Mouse (Mus musculus) forebrain, embryonic 12.5 days (tissue): ENCODE measurements at regions not wholly inside any gene's neighbourhood (a gene's known extent, or its start where the extent isn't known, plus 50 kb on each side); places are given as distances from the start of the nearest gene placed in this dataset.

Source experiments
- ATAC-seq: fragments of 200-750 bp; cut with Nextera tagmentation; 2 replicates; pipeline ENCODE4 v1.8.0; 2017; ENCODE audit warnings: moderate TSS enrichment; ENCODE audit not compliant: low FRiP score
- H3K27ac ChIP-seq: fragments of 300-500 bp; sonication (generic); 2 replicates; pipeline ENCODE4 v1.5.1; 2016; ENCODE audit warnings: mild to moderate bottlenecking
- H3K27me3 ChIP-seq: fragments of 300-500 bp; sonication (generic); 2 replicates; pipeline ENCODE4 v1.6.1; 2016; ENCODE audit warnings: mild to moderate bottlenecking
- H3K36me3 ChIP-seq: fragments of 300-500 bp; sonication (generic); replicated peaks from 2 replicates; pipeline ENCODE4 v1.6.1; 2016; ENCODE audit warnings: mild to moderate bottlenecking
- H3K4me1 ChIP-seq: fragments of 300-500 bp; sonication (generic); 2 replicates; pipeline ENCODE4 v1.6.1; 2016
- H3K4me2 ChIP-seq: fragments of 300-500 bp; sonication (generic); 2 replicates; pipeline ENCODE4 v1.6.1; 2016; ENCODE audit warnings: mild to moderate bottlenecking, moderate library complexity
- H3K4me3 ChIP-seq: fragments of 300-500 bp; sonication (generic); replicated peaks from 2 replicates; pipeline ENCODE4 v1.5.1; 2016; ENCODE audit warnings: mild to moderate bottlenecking
- H3K9ac ChIP-seq: fragments of 300-500 bp; sonication (generic); 2 replicates; pipeline ENCODE4 v1.6.1; 2016; ENCODE audit warnings: mild to moderate bottlenecking
- H3K9me3 ChIP-seq: fragments of 300-500 bp; sonication (generic); 2 replicates; pipeline ENCODE4 v1.6.1; 2016
- WGBS: fragments of 180-500 bp; shearing (Covaris S2); methylation state at CpG from one replicate; pipeline ENCODE4 v1.1.7; 2016; 5-methylcytosine and 5-hydroxymethylcytosine counted together

DNA sequence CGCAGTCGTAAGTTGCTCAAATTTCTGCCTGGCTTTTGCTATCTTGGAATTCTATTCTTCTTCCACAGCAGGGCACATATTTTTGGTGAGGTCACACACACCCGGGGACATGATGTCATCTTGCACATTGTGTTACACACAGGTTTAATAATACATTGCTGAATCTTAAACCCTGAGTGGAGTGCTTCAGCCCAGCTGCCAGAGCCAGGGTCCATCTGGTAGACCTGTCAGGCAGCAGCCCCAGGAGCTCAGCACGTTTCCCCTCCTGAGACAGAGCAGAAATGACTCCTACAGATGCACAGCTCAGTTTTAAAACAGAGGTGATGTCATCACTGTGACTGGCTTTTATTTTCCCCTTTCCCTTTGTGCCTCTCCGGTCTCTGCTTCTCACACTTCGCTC lies 280.4 kb downstream of the Tgfb2 start:
- Histone ChIP-seq H3K4me2 (no peak overlapping the region), H3K36me3 (no peaks in the 10 kb centered on the region), H3K9me3 (no peaks in the 10 kb centered on the region), H3K27ac (no peak overlapping the region), H3K9ac (no peak overlapping the region), H3K4me1 (peaks cover 5% of the 10 kb centered on the region; the same call in 1 of the 2 replicates), H3K4me3 (no peak overlapping the region), H3K27me3 (no peaks in the 10 kb centered on the region)
- WGBS, result 63% methylated on average over 6 of the region's 6 CpGs
- no peak for ATAC-seq

DNA sequence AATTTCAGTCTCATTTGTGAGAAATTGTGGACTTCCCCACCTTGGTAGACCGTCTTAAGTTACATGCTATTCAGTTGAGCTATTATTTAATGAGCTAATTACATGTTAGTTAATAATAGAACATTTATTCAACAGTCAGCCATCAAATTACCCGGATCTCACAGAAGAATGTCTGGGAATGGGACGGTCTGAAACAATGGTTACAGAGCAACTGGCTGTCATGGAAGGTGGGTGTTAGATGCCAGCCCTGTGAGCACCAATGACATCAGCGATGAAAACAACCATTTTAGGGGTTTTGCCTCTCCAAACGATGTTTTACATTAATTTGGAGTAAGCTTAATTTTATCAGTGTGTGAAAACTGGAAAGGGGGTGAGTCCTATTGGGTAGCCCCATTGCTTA lies 281.7 kb downstream of the Tgfb2 start:
- 61% methylated on average over 5 of the region's 5 CpGs for WGBS
- no peaks in the 10 kb centered on the region for H3K27me3 ChIP-seq
- no peak overlapping the region for H3K4me2 ChIP-seq
- H3K4me3 ChIP-seq, result no peak overlapping the region
- no peak for ATAC-seq
- peaks cover 5% of the 10 kb centered on the region; the same call in 1 of the 2 replicates for H3K4me1 ChIP-seq
- no peaks in the 10 kb centered on the region for H3K9me3 ChIP-seq
- H3K36me3 ChIP-seq, result no peaks in the 10 kb centered on the region
- H3K9ac ChIP-seq, result no peak overlapping the region
- no peak overlapping the region for H3K27ac ChIP-seq

DNA sequence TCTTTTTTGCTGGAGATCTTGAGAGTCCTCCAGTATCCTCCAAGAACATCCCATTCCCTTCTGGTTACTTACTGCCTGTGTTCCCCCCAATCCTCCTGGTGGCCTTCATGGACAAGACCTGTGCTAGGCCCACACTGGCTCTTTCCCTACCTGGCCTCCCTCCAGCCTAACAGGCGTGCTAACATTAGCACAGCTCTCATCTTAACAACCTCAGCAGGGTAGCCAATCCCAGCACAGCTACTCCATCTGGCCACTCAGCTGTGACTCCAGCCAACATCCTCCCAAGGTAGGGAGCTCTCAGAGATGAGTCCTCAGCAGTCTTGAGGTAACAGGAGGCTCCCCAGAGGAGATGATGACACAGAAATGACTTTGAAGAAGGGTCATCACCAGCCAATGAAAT lies 288.7 kb downstream of the Tgfb2 start:
- no peak overlapping the region for H3K4me3 ChIP-seq
- H3K9me3 ChIP-seq, result no peaks in the 10 kb centered on the region
- no peak overlapping the region for H3K4me2 ChIP-seq
- H3K4me1 ChIP-seq, result no peaks in the 10 kb centered on the region
- H3K9ac ChIP-seq, result no peak overlapping the region
- H3K36me3 ChIP-seq, result no peaks in the 10 kb centered on the region
- no peak for ATAC-seq
- H3K27ac ChIP-seq, result no peak overlapping the region
- H3K27me3 ChIP-seq, result no peaks in the 10 kb centered on the region
- 74% methylated on average over 1 of the region's 1 CpGs for WGBS

DNA sequence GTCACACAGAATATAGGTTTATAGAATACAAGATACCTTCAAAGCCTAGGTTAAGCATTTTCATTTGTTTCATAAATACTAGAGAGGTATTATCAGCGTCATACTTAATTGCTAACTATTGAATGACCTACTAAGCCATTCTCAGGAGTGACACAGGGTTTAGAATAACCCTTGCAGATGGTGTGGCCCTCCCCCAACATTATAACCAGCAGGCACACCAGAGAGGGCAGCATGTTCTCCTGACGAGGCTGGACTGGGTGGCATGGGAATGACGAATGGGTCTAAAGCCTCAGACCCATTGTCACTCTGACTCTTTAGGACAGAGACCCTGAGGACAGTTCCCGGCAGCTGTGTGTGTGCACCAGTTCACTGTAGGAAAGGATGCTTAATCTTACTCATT lies 290.5 kb downstream of the Tgfb2 start:
- Histone ChIP-seq H3K4me2 (no peak overlapping the region), H3K27ac (no peak overlapping the region), H3K9me3 (no peaks in the 10 kb centered on the region), H3K27me3 (no peaks in the 10 kb centered on the region), H3K9ac (no peak overlapping the region), H3K4me3 (no peak overlapping the region), H3K36me3 (no peaks in the 10 kb centered on the region), H3K4me1 (no peaks in the 10 kb centered on the region)
- no peak for ATAC-seq
- 77% methylated on average over 4 of the region's 4 CpGs for WGBS

DNA sequence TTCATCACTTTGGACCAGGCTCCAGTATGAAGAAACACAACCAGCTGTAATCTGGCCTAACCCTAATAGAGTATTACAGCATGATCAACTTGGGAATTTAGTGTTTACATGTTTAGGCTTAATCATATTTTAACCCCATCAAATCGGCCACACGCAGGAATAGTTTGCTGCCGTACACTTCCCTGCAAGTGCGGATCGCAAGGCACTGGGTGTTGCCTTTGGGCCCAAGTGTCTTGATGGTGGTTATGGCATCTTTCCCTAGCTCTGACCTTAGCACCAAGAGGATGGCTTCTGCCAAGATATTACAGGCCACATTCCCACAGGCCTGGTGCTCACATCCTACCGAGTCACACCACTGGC lies 291.9 kb downstream of the Tgfb2 start:
- H3K36me3 ChIP-seq, result no peaks in the 10 kb centered on the region
- peaks cover 14% of the 10 kb centered on the region for H3K4me1 ChIP-seq
- no peak for ATAC-seq
- H3K4me2 ChIP-seq, result no peak overlapping the region
- no peaks in the 10 kb centered on the region for H3K9me3 ChIP-seq
- no peak overlapping the region for H3K27ac ChIP-seq
- 94% methylated on average over 6 of the region's 6 CpGs for WGBS
- no peak overlapping the region for H3K4me3 ChIP-seq
- H3K27me3 ChIP-seq, result no peaks in the 10 kb centered on the region
- H3K9ac ChIP-seq, result no peak overlapping the region

DNA sequence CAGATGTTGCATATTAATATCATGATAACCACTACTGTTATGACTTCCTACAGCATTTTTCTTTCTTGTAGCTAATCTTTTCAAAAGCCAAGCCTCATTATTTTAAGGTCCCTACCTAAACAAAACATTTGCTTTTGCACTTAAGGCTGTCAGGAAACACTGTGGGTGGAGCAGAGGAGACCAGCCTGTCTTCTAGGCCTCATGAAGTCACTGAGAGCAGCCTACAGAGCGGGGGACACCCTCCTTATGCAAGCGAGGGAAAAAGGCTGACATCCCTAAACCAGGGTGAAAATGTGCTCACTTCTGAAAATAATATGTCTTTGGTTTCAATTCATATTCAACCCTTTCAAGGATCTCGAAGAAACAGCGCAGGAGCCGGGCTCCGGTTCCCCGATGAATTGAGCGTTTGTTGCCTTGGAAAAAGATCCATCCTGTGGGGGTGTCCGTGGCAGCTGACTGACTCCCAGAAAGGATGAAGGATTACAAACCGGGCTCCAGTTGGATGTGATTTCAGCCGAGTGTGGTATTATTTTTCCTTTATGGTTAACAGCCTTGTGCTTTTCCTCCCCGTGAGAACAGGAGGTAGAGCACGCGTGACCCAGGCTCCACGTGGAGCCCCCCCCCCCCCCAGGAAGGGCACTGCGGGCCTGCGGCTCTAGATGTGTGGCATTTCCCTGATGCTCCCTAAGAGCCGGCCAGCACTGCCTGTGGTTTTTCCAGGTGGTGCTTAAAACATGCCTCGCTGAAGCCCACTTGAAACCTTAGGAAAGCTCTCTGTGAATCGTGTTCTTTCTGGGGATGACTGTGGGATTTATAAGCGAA lies 292.5 kb downstream of the Tgfb2 start:
- H3K4me2 ChIP-seq, result no peak overlapping the region
- no peaks in the 10 kb centered on the region for H3K27me3 ChIP-seq
- H3K9me3 ChIP-seq, result no peaks in the 10 kb centered on the region
- H3K9ac ChIP-seq, result no peak overlapping the region
- H3K4me3 ChIP-seq, result no peak overlapping the region
- ATAC-seq, result no peak
- WGBS, result 81% methylated on average over 21 of the region's 21 CpGs
- no peaks in the 10 kb centered on the region for H3K36me3 ChIP-seq
- H3K27ac ChIP-seq, result no peak overlapping the region
- peaks cover 18% of the 10 kb centered on the region for H3K4me1 ChIP-seq

DNA sequence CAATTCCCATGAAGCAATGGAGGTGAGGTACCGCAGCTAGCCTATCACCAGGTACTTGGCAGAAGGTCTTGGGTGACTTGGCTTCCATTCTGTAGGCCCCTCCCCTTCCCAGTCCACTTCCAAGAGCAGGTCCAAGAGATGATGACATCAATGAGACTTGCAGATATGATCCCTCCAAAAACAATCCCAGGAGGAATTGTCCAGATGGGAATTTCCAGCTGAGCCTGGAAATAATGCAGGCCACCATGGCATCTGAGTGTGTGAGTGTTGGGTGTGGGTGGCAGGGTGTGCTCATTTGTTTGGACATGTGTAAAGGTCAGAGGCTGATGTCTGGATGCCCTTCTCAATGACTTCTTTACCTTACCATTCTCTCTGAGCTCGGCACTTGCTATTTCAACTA lies 293.5 kb downstream of the Tgfb2 start:
- Histone ChIP-seq H3K27ac (no peak overlapping the region), H3K9ac (no peak overlapping the region), H3K9me3 (no peaks in the 10 kb centered on the region), H3K4me3 (no peak overlapping the region), H3K36me3 (no peaks in the 10 kb centered on the region), H3K4me2 (no peak overlapping the region), H3K27me3 (no peaks in the 10 kb centered on the region), H3K4me1 (peaks cover 18% of the 10 kb centered on the region)
- 92% methylated on average over 2 of the region's 2 CpGs for WGBS
- ATAC-seq, result no peak

DNA sequence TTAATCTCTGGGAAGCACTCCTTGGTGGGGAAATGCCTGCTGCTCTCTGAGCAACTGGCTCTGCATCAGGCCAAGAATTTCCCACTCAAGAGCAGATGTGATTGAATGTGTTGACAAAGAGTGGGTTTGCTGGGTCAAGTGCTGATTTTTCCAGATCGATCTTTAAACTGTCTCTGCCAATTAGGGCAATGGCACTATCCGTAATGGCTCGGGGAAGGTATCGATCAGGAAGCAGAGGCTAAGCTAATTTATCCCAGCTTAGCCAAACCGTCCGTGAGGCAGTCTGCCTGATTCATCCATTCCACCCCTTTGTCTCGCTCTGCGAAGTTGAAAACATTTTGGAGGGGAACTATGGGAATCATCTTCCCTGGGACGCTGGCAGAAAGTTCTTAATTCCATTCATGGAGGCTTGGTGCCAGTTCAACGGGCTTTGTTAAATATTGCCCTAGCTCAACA lies 291.9 kb upstream of the Lyplal1 start:
- Histone ChIP-seq H3K36me3 (no peaks in the 10 kb centered on the region), H3K4me3 (no peak overlapping the region), H3K4me1 (peaks cover 18% of the 10 kb centered on the region), H3K27me3 (no peaks in the 10 kb centered on the region), H3K9ac (no peak overlapping the region), H3K27ac (no peak overlapping the region), H3K9me3 (no peaks in the 10 kb centered on the region), H3K4me2 (peak overlapping the region; percentile 39)
- 0 out of 2 replicates have a peak, but pooled peaks have one; percentile 20 for ATAC-seq
- WGBS, result 11% methylated on average over 10 of the region's 10 CpGs

DNA sequence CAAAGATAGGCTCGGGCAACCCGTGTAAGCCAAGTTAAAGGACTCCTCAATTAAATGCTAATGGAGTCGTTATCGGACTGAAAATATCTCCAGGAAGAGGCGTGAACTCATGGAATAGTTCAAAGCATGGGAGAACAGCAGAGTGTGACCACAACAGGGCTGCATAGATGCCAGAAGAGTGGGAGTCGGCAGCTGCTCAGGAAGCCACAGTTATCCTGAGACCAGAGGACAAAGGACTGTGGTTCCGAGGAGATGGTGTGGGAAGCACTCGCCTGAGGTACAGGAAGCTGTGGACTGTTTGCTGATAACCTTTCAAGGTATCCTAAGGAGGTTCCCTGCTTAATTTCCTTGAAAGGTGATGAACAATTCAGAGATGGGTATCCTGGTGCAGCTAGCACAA lies 290.5 kb upstream of the Lyplal1 start:
- no peaks in the 10 kb centered on the region for H3K27me3 ChIP-seq
- no peak overlapping the region for H3K9ac ChIP-seq
- no peak overlapping the region for H3K4me3 ChIP-seq
- 67% methylated on average over 8 of the region's 8 CpGs for WGBS
- ATAC-seq, result no peak
- no peaks in the 10 kb centered on the region for H3K9me3 ChIP-seq
- H3K27ac ChIP-seq, result no peak overlapping the region
- no peaks in the 10 kb centered on the region for H3K36me3 ChIP-seq
- H3K4me1 ChIP-seq, result peaks cover 18% of the 10 kb centered on the region
- no peak overlapping the region for H3K4me2 ChIP-seq

DNA sequence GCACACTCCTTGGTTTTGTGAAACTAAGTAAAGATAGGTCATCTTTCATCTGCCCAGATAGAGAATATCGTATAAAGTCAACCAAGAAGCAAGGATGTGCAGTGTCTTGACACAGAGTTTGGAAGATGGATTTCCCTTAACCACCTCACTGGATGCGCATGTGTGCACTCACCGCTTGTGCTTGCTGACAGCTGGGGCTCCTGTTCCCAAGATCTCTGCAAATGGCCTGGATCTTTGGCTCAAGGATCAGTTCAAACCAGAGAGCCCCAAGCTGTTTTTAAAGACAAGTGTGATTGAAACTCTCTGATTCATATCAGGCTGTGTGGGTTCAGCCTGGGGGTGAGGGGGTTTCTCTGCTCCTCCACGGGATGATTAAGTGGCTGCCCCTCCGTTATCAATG lies 288.6 kb upstream of the Lyplal1 start:
- Histone ChIP-seq H3K27me3 (no peaks in the 10 kb centered on the region), H3K4me2 (no peak overlapping the region), H3K4me3 (no peak overlapping the region), H3K27ac (no peak overlapping the region), H3K4me1 (peaks cover 18% of the 10 kb centered on the region), H3K9me3 (no peaks in the 10 kb centered on the region), H3K36me3 (no peaks in the 10 kb centered on the region), H3K9ac (no peak overlapping the region)
- WGBS, result 85% methylated on average over 5 of the region's 5 CpGs
- no peak for ATAC-seq

DNA sequence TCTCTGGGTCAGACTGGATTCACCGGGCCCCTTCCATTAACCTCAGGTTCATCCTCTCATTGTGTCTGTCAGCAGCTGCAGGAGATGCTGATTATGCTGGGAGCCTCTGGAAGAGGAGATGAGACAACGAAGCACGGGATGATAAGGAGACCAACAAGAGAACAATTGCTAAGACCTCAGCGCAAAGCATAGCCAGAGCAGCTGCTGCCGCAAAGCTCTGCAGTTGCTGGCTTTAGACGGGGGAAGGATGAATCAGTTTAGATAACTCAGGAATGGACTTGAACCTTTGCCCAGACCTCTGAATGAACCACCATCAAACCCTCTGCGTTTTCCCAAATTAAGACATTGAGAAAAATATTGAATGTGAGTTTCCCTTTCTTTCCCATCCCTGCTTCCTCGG lies 282.7 kb upstream of the Lyplal1 start:
- H3K9me3 ChIP-seq, result no peaks in the 10 kb centered on the region
- no peaks in the 10 kb centered on the region for H3K4me1 ChIP-seq
- no peak overlapping the region for H3K27ac ChIP-seq
- no peak for ATAC-seq
- H3K27me3 ChIP-seq, result no peaks in the 10 kb centered on the region
- H3K9ac ChIP-seq, result no peak overlapping the region
- WGBS, result 56% methylated on average over 8 of the region's 8 CpGs
- H3K4me3 ChIP-seq, result no peak overlapping the region
- no peaks in the 10 kb centered on the region for H3K36me3 ChIP-seq
- H3K4me2 ChIP-seq, result no peak overlapping the region

DNA sequence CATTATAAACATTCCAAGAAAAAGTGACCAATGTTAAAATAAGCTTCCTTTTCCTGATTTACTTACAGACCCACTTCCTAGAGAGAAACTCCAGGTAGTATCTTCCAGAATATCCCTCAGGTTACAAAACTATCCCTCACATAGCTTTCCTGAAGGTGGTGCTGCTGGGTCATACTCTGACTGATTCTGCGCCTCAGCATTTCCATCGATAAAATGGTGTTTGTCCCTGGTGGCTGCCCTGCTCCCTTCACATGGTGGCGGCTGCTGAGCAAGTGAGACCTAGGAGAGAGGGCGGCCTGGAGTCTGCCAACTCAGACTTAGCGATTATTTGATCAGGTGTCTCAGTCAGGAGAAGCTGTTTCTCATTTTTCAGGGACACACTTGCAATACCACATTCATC lies 275.9 kb upstream of the Lyplal1 start:
- no peak for ATAC-seq
- H3K9ac ChIP-seq, result no peak overlapping the region
- 60% methylated on average over 5 of the region's 5 CpGs for WGBS

DNA sequence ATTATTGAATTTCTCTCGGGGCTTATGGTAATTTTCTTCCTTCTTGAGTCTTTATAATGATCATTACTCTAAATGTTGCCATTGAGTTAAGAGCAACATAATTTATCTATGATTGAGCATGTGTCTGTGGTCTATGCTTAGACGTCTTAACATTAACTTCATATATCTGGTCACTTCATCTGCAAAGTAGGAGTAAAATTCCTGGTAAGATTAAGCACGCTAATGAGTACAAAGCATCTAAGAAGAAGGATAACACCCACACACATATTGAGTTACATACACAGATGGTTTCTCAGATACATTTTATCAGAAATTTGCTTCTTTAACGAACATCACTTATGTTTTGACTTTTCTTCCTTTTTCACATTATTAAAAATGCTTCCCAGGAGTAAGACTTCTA lies 267.3 kb upstream of the Lyplal1 start:
- H3K36me3 ChIP-seq, result no peaks in the 10 kb centered on the region
- H3K27ac ChIP-seq, result no peak overlapping the region
- no peaks in the 10 kb centered on the region for H3K27me3 ChIP-seq
- WGBS, result 84% methylated on average over 4 of the region's 4 CpGs
- H3K4me3 ChIP-seq, result no peak overlapping the region
- no peaks in the 10 kb centered on the region for H3K9me3 ChIP-seq
- no peak overlapping the region for H3K9ac ChIP-seq
- no peaks in the 10 kb centered on the region for H3K4me1 ChIP-seq
- no peak overlapping the region for H3K4me2 ChIP-seq
- no peak for ATAC-seq

More for the DNA sequence above, 275.9 kb upstream of the Lyplal1 start:
- H3K27ac ChIP-seq, result no peak overlapping the region
- no peaks in the 10 kb centered on the region for H3K9me3 ChIP-seq
- no peaks in the 10 kb centered on the region for H3K4me1 ChIP-seq
- H3K4me2 ChIP-seq, result no peak overlapping the region
- H3K27me3 ChIP-seq, result no peaks in the 10 kb centered on the region
- H3K36me3 ChIP-seq, result no peaks in the 10 kb centered on the region
- no peak overlapping the region for H3K4me3 ChIP-seq
